Mouse (Mus musculus) small intestine, adult 2 months (tissue): Measurements from ENCODE around the gene Cyp8b1.

Source experiments
- CTCF ChIP-seq: fragments of 200-500 bp; IDR thresholded peaks from 2 replicates; pipeline ENCODE4 v1.5.1; 2012; ENCODE audit warnings: low read depth, mild to moderate bottlenecking, control low read depth, inconsistent platforms, low read length, moderate library complexity, mixed read lengths; ENCODE audit not compliant: insufficient replicate concordance, insufficient read length; ENCODE audit errors: extremely low read depth
- POLR2A ChIP-seq: fragments of 200-500 bp; IDR thresholded peaks from 2 replicates; pipeline ENCODE4 v1.6.1; 2012; ENCODE audit warnings: low read depth, mild to moderate bottlenecking, control low read depth, inconsistent platforms, low read length, moderate library complexity

GRCm38 (mm10) chr9:121869973-121870515 lies 46.1 kb downstream of the Cyp8b1 start:
- TF ChIP-seq POLR2A: no peak
- TF ChIP-seq CTCF: no peak
